Mouse (Mus musculus) ES-Bruce4 (cell line): Measurements from ENCODE around the gene Spata16.

Source experiments
- CTCF ChIP-seq: IDR thresholded peaks from one replicate; pipeline ENCODE4 v1.8.1; 2011; ENCODE audit warnings: low read depth, low read length
- EP300 ChIP-seq: IDR thresholded peaks from 2 replicates; pipeline ENCODE4 v1.6.1; 2011; ENCODE audit warnings: low read depth, low read length; ENCODE audit not compliant: insufficient read depth

DNA sequence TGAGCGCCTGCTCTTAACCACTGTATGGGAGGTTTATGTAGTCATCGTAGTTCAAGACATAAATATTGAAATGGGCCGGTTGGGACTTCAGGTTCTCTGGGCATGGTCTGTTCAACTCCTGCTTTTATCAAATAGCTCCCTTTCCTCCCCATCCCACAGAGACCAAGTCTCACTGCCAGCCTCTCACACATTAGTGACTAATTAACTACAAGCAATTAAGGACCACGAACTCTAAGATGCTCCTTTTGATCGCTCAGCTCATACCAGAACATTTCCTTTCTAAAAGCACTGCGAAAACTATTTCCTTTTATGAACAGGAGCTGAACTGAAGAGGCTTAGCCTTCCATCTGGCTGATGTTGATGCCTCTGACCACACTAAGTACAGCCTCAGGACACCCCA lies 346.3 kb downstream of the Spata16 start:
- no peak for TF ChIP-seq EP300
- no peak for TF ChIP-seq CTCF
